Mouse (Mus musculus) MEL (cell line): ENCODE measurements around the gene Myl6b. TPM values are rescaled to one million over a fixed set of nuclear protein-coding genes. Genes with fewer than 3 reads are reported as not detected.

ENCODE experiments used
- DNase-seq: peaks from one replicate; pipeline ENCODE4 v3.0.0; 2011; ENCODE audit warnings: low read depth, low spot score
- H3K27ac ChIP-seq: 2 replicates; pipeline ENCODE4 v1.5.1; 2012; ENCODE audit warnings: low read depth, mild to moderate bottlenecking, control low read depth, low read length, moderate library complexity; ENCODE audit not compliant: control insufficient read depth
- H3K27me3 ChIP-seq, 2 experiments: fragments of 150-350 bp in 1 of 2; sonication (generic) in 1 of 2; 2 replicates each; pipeline ENCODE4 v1.6.1; 2012; ENCODE audit warnings: low read length in 2 of 2, mild to moderate bottlenecking in 2 of 2, improper control_type of control experiment in 1 of 2, moderate library complexity in 1 of 2; ENCODE audit not compliant: insufficient read depth in 2 of 2, control insufficient read depth in 1 of 2
- H3K36me3 ChIP-seq, 2 experiments: 2 replicates each; pipeline ENCODE4 v1.6.1; 2012 to 2014; ENCODE audit warnings: low read length in 2 of 2, improper control_type of control experiment in 1 of 2, inconsistent platforms in 1 of 2, mild to moderate bottlenecking in 1 of 2; ENCODE audit not compliant: insufficient read depth in 2 of 2, control insufficient read depth in 1 of 2
- H3K4me1 ChIP-seq, 2 experiments: fragments of 150-350 bp in 1 of 2; sonication (generic) in 1 of 2; 2 replicates each; pipeline ENCODE4 v1.6.1; 2012; ENCODE audit warnings: low read length in 2 of 2, improper control_type of control experiment in 1 of 2, mild to moderate bottlenecking in 1 of 2; ENCODE audit not compliant: insufficient read depth in 2 of 2, control insufficient read depth in 1 of 2
- H3K4me3 ChIP-seq, 2 experiments: fragments of 150-350 bp in 1 of 2; sonication (generic) in 1 of 2; 2 replicates each; pipeline ENCODE4 v1.5.1; 2012; ENCODE audit warnings: low read depth in 2 of 2, low read length in 2 of 2, mild to moderate bottlenecking in 2 of 2, moderate library complexity in 2 of 2, control low read depth in 1 of 2, improper control_type of control experiment in 1 of 2; ENCODE audit not compliant: control insufficient read depth in 1 of 2, insufficient read depth in 1 of 2
- H3K79me2 ChIP-seq: 2 replicates; pipeline ENCODE4 v1.6.1; 2012; ENCODE audit warnings: mild to moderate bottlenecking, low read length, moderate library complexity; ENCODE audit not compliant: control insufficient read depth, poor library complexity, insufficient read depth
- H3K9ac ChIP-seq: 2 replicates; pipeline ENCODE4 v1.6.1; 2012; ENCODE audit warnings: low read depth, mild to moderate bottlenecking, control low read depth, low read length, moderate library complexity; ENCODE audit not compliant: control insufficient read depth, poor library complexity, severe bottlenecking
- H3K9me3 ChIP-seq: fragments of 150-350 bp; sonication (generic); replicated peaks from 2 replicates; pipeline ENCODE4 v1.6.1; 2012; ENCODE audit warnings: mild to moderate bottlenecking, low read length, improper control_type of control experiment, moderate library complexity; ENCODE audit not compliant: insufficient read depth
- BHLHE40 ChIP-seq: IDR thresholded peaks from 2 replicates; pipeline ENCODE4 v1.6.1; 2012; ENCODE audit warnings: low read depth, mild to moderate bottlenecking, inconsistent platforms, low read length, improper control_type of control experiment, borderline replicate concordance
- CHD1 ChIP-seq: IDR thresholded peaks from 2 replicates; pipeline ENCODE4 v1.6.1; 2012; ENCODE audit warnings: low read depth, mild to moderate bottlenecking, inconsistent platforms, low read length, improper control_type of control experiment
- CTCF ChIP-seq, 3 experiments: IDR thresholded peaks in 2 of 3; conservative IDR thresholded peaks in 1 of 3; 2 replicates each; pipeline ENCODE4 v1.5.1; 2011 to 2012; ENCODE audit warnings: low read length in 3 of 3, low read depth in 2 of 3, mild to moderate bottlenecking in 2 of 3, improper control_type of control experiment in 1 of 3, inconsistent platforms in 1 of 3, mixed read lengths in 1 of 3, moderate library complexity in 1 of 3; ENCODE audit not compliant: control insufficient read depth in 1 of 3, insufficient read depth in 1 of 3, poor library complexity in 1 of 3, severe bottlenecking in 1 of 3
- E2F4 ChIP-seq: IDR thresholded peaks from 2 replicates; pipeline ENCODE4 v1.6.1; 2011; ENCODE audit warnings: low read depth, low read length, improper control_type of control experiment, borderline replicate concordance
- ELF1 ChIP-seq: IDR thresholded peaks from 2 replicates; pipeline ENCODE4 v1.6.1; 2014; ENCODE audit warnings: low read depth, mild to moderate bottlenecking, inconsistent platforms, low read length, improper control_type of control experiment, moderate library complexity
- EP300 ChIP-seq, 2 experiments: IDR thresholded peaks; 2 replicates each; pipeline ENCODE4 v1.6.1; 2011; ENCODE audit warnings: improper control_type of control experiment in 2 of 2, low read length in 2 of 2, low read depth in 1 of 2, mild to moderate bottlenecking in 1 of 2
- ETS1 ChIP-seq: IDR thresholded peaks from 2 replicates; pipeline ENCODE4 v1.6.1; 2012; ENCODE audit warnings: low read depth, mild to moderate bottlenecking, inconsistent platforms, low read length, improper control_type of control experiment, moderate library complexity
- GABPA ChIP-seq: IDR thresholded peaks from 2 replicates; pipeline ENCODE4 v1.6.1; 2012; ENCODE audit warnings: low read depth, mild to moderate bottlenecking, inconsistent platforms, low read length, improper control_type of control experiment, moderate library complexity
- GATA1 ChIP-seq: IDR thresholded peaks from 2 replicates; pipeline ENCODE4 v1.6.1; 2011; ENCODE audit warnings: low read depth, low read length, improper control_type of control experiment
- HCFC1 ChIP-seq: IDR thresholded peaks from 2 replicates; pipeline ENCODE4 v1.6.1; 2012; ENCODE audit warnings: low read depth, mild to moderate bottlenecking, inconsistent platforms, low read length, improper control_type of control experiment, moderate library complexity
- JUND ChIP-seq: IDR thresholded peaks from 2 replicates; pipeline ENCODE4 v1.6.1; 2011; ENCODE audit warnings: low read depth, mild to moderate bottlenecking, improper control_type of control experiment, low read length
- KAT2A ChIP-seq: conservative IDR thresholded peaks from 2 replicates; pipeline ENCODE4 v1.6.1; 2012; ENCODE audit warnings: low read depth, low read length, improper control_type of control experiment, inconsistent platforms
- MAFK ChIP-seq: IDR thresholded peaks from 2 replicates; pipeline ENCODE4 v1.6.1; 2011; ENCODE audit warnings: low read depth, mild to moderate bottlenecking, low read length, improper control_type of control experiment, borderline replicate concordance
- MAX ChIP-seq: IDR thresholded peaks from 2 replicates; pipeline ENCODE4 v1.6.1; 2011; ENCODE audit warnings: low read length, improper control_type of control experiment
- MAZ ChIP-seq: IDR thresholded peaks from 2 replicates; pipeline ENCODE4 v1.6.1; 2012; ENCODE audit warnings: low read depth, mild to moderate bottlenecking, inconsistent platforms, low read length, improper control_type of control experiment
- MEF2A ChIP-seq: IDR thresholded peaks from 2 replicates; pipeline ENCODE4 v1.6.1; 2014; ENCODE audit warnings: low read depth, mild to moderate bottlenecking, inconsistent platforms, low read length, improper control_type of control experiment; ENCODE audit not compliant: poor library complexity, insufficient replicate concordance, severe bottlenecking; ENCODE audit errors: extremely low read depth
- MXI1 ChIP-seq: IDR thresholded peaks from 2 replicates; pipeline ENCODE4 v1.6.1; 2011; ENCODE audit warnings: mild to moderate bottlenecking, low read depth, low read length, improper control_type of control experiment
- MYB ChIP-seq: IDR thresholded peaks from 2 replicates; pipeline ENCODE4 v1.6.1; 2011; ENCODE audit warnings: mild to moderate bottlenecking, low read depth, low read length, improper control_type of control experiment
- MYC ChIP-seq: IDR thresholded peaks from 2 replicates; pipeline ENCODE4 v1.6.1; 2011; ENCODE audit warnings: low read depth, mild to moderate bottlenecking, low read length, improper control_type of control experiment, moderate library complexity
- NELFE ChIP-seq: IDR thresholded peaks from 2 replicates; pipeline ENCODE4 v1.6.1; 2011; ENCODE audit warnings: low read depth, low read length, improper control_type of control experiment
- POLR2A ChIP-seq, 2 experiments: IDR thresholded peaks; 2 replicates each; pipeline ENCODE4 v1.6.1; 2011 to 2012; ENCODE audit warnings: low read length in 2 of 2, mild to moderate bottlenecking in 2 of 2, control low read depth in 1 of 2, improper control_type of control experiment in 1 of 2, low read depth in 1 of 2, moderate library complexity in 1 of 2; ENCODE audit not compliant: control insufficient read depth in 1 of 2, insufficient read depth in 1 of 2, poor library complexity in 1 of 2
- POLR2AphosphoS2 ChIP-seq: IDR thresholded peaks from 2 replicates; pipeline ENCODE4 v1.6.1; 2011; ENCODE audit warnings: low read length, improper control_type of control experiment
- POLR2AphosphoS5 ChIP-seq: IDR thresholded peaks from 2 replicates; pipeline ENCODE4 v1.6.1; 2012; ENCODE audit warnings: low read depth, borderline replicate concordance, mild to moderate bottlenecking, inconsistent platforms, low read length, moderate library complexity, mixed read lengths
- RCOR1 ChIP-seq: IDR thresholded peaks from 2 replicates; pipeline ENCODE4 v1.6.1; 2012; ENCODE audit warnings: low read depth, mild to moderate bottlenecking, inconsistent platforms, low read length, improper control_type of control experiment
- SIN3A ChIP-seq: IDR thresholded peaks from 2 replicates; pipeline ENCODE4 v1.6.1; 2012; ENCODE audit warnings: low read length, improper control_type of control experiment, inconsistent platforms
- SMC3 ChIP-seq: IDR thresholded peaks from 2 replicates; pipeline ENCODE4 v1.6.1; 2011; ENCODE audit warnings: low read depth, low read length, improper control_type of control experiment
- TAL1 ChIP-seq: IDR thresholded peaks from 2 replicates; pipeline ENCODE4 v1.6.1; 2012; ENCODE audit warnings: mild to moderate bottlenecking, inconsistent platforms, low read length, moderate library complexity, mixed read lengths
- TBP ChIP-seq: IDR thresholded peaks from 2 replicates; pipeline ENCODE4 v1.8.0; 2011; ENCODE audit warnings: low read depth, low read length, improper control_type of control experiment
- TCF12 ChIP-seq: IDR thresholded peaks from 2 replicates; pipeline ENCODE4 v1.6.1; 2014; ENCODE audit warnings: low read depth, mild to moderate bottlenecking, inconsistent platforms, low read length, improper control_type of control experiment, moderate library complexity
- UBTF ChIP-seq: IDR thresholded peaks from 2 replicates; pipeline ENCODE4 v1.6.1; 2012; ENCODE audit warnings: low read depth, mild to moderate bottlenecking, inconsistent platforms, low read length, improper control_type of control experiment, moderate library complexity, borderline replicate concordance; ENCODE audit not compliant: insufficient read depth
- USF1 ChIP-seq: IDR thresholded peaks from 2 replicates; pipeline ENCODE4 v1.6.1; 2014; ENCODE audit warnings: low read depth, mild to moderate bottlenecking, inconsistent platforms, low read length, improper control_type of control experiment, moderate library complexity
- USF2 ChIP-seq, 2 experiments: IDR thresholded peaks; 2 replicates each; pipeline ENCODE4 v1.6.1; 2011 to 2012; ENCODE audit warnings: improper control_type of control experiment in 2 of 2, low read length in 2 of 2, borderline replicate concordance in 1 of 2, inconsistent platforms in 1 of 2, low read depth in 1 of 2, mild to moderate bottlenecking in 1 of 2; ENCODE audit not compliant: insufficient read depth in 1 of 2
- ZC3H11A ChIP-seq: IDR thresholded peaks from 2 replicates; pipeline ENCODE4 v1.6.1; 2012; ENCODE audit warnings: low read depth, mild to moderate bottlenecking, inconsistent platforms, low read length, improper control_type of control experiment
- ZKSCAN1 ChIP-seq: IDR thresholded peaks from 2 replicates; pipeline ENCODE4 v1.6.1; 2012; ENCODE audit warnings: low read depth, mild to moderate bottlenecking, inconsistent platforms, low read length, improper control_type of control experiment, moderate library complexity
- ZMIZ1 ChIP-seq: IDR thresholded peaks from 2 replicates; pipeline ENCODE4 v1.6.1; 2012; ENCODE audit warnings: low read depth, mild to moderate bottlenecking, inconsistent platforms, low read length, improper control_type of control experiment, moderate library complexity
- ZNF384 ChIP-seq: IDR thresholded peaks from 2 replicates; pipeline ENCODE4 v1.6.1; 2012; ENCODE audit warnings: low read depth, mild to moderate bottlenecking, inconsistent platforms, low read length, improper control_type of control experiment
- polyA plus RNA-seq, 2 experiments: library from polyadenylated mRNA; stranded (reverse) in 1 of 2; unstranded in 1 of 2; fragments of >175 nt in 1 of 2; fragments of >200 nt in 1 of 2; gene quantifications; 2 replicates each; pipeline versions ENCODE4 v1.2.1 to v1.2.4; 2012; ENCODE audit warnings: low replicate concordance in 2 of 2, low read depth in 1 of 2; ENCODE audit not compliant: insufficient read length in 2 of 2, insufficient read depth in 1 of 2, missing spikeins in 1 of 2
- total RNA-seq: library from RNA; depleted of rRNA; stranded (reverse); fragments of 300-350 nt; gene quantifications from 2 replicates; pipeline ENCODE4 v1.2.3, GENCODE M21; 2012; rRNA removed

Myl6b gene
- total RNA-seq = 1.8 and 2.6 TPM in 2 replicates
- polyA plus RNA-seq = 10 to 100 TPM in 1 of 2 experiments, not detected in 1; 18.8 TPM

DNA sequence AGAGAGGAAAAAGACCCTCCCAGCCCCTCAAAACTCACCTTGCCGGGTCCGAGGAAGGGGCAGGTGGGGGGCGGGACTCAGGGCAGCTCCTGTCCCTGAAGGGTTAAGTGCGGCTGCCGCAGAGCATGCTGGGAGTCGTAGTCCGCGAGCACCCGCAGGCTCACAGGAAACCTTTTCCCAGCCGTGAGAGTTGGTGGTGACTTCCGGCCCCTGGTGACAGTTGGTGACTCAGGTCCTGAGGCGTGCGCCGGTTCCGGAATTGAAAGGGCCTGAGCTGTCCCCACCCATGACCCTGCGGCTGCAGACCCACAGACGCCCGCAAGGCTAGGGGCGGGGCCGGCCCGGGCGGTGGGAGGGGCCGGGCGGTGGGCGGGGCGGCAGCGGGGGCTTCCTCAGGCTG, at the start of gene Myl6b:
Gene Myl6b (minus strand): TSS at position 96 of the 400 bp plus-strand sequence.
- peak; percentile 99 for DNase-seq
- peaks cover 17 to 29% of the 10 kb centered on the region in 2 experiments for H3K4me1 ChIP-seq
- peak within 1 kb of the TSS; percentile 82 for H3K27ac ChIP-seq
- TF ChIP-seq GABPA (0 out of 2 replicates have a peak, but pooled peaks have one; percentile 54), CHD1 (no peak), E2F4 (no peak), RCOR1 (peak; percentile 9; the same call in 1 of the 2 replicates), SIN3A (peak; percentile 95), KAT2A (peak; percentile 82), CTCF (IDR thresholded peaks at IDR 0.05 in 2 of 3, conservative IDR thresholded peaks at IDR 0.05 in 1 of 3; ENCODE audit: control insufficient read depth in 1 of 3, insufficient read depth in 1 of 3, low read depth in 2 of 3, low read length in 3 of 3, poor library complexity in 1 of 3, severe bottlenecking in 1 of 3) (no peak), TBP (no peak), MYB (peak; percentile 96), UBTF (no peak), BHLHE40 (peak; percentile 69; the same call in 1 of the 2 replicates), MEF2A (no peak), POLR2AphosphoS2 (peak; percentile 63; the same call in 1 of the 2 replicates), MYC (no peak), GATA1 (no peak), ZC3H11A (no peak), ETS1 (peak; percentile 91), MAX (0 out of 2 replicates have a peak, but pooled peaks have one; percentile 24), TCF12 (peak; percentile 74), NELFE (no peak), ELF1 (peak; percentile 96), USF1 (no peak; the same call in 1 of the 2 replicates), SMC3 (peak; percentile 3; the same call in 1 of the 2 replicates), USF2 (IDR thresholded peaks at IDR 0.05; ENCODE audit: borderline replicate concordance in 1 of 2, insufficient read depth in 1 of 2, low read depth in 1 of 2, low read length in 2 of 2) (no peak), POLR2AphosphoS5 (no peak), HCFC1 (peak; percentile 99), MXI1 (peak; percentile 73), MAFK (peak; percentile 28; the same call in 1 of the 2 replicates), ZKSCAN1 (0 out of 2 replicates have a peak, but pooled peaks have one; percentile 5), POLR2A (IDR thresholded peaks at IDR 0.05; ENCODE audit: control insufficient read depth in 1 of 2, insufficient read depth in 1 of 2, low read depth in 1 of 2, low read length in 2 of 2, poor library complexity in 1 of 2) (no peak; a peak in 1 of 4 replicates), TAL1 (no peak), MAZ (peak; percentile 91; the same call in 1 of the 2 replicates), ZNF384 (0 out of 2 replicates have a peak, but pooled peaks have one; percentile 35), EP300 (IDR thresholded peaks at IDR 0.05; ENCODE audit: low read depth in 1 of 2, low read length in 2 of 2) (peak; percentile 12 to 95; a peak in 3 of 4 replicates), JUND (no peak), ZMIZ1 (no peak)

More for the DNA sequence above, at the start of gene Myl6b:
- Histone ChIP-seq H3K27me3 (no peaks in the 10 kb centered on the region), H3K9me3 (no peaks in the 10 kb centered on the region), H3K79me2 (peaks cover 13% of the 10 kb centered on the region), H3K9ac (peak within 1 kb of the TSS; percentile 76), H3K36me3 (peaks cover 0 to 21% of the 10 kb centered on the region in 2 experiments; a peak in 2 of 4 replicates), H3K4me3 (peak within 1 kb of the TSS; percentile 54 to 73)
